Mouse (Mus musculus) kidney, adult 2 months (tissue): ENCODE results near the gene Rab12.

Experiments used
- CTCF ChIP-seq: fragments of 200-500 bp; conservative IDR thresholded peaks from 2 replicates; pipeline ENCODE4 v1.5.1; 2011; ENCODE audit warnings: low read depth, mild to moderate bottlenecking, control low read depth, low read length, moderate library complexity, mixed read lengths; ENCODE audit not compliant: insufficient read depth, insufficient read length
- POLR2A ChIP-seq: fragments of 200-500 bp; IDR thresholded peaks from one replicate; pipeline ENCODE4 v1.6.1; 2011; ENCODE audit warnings: low read depth, low read length, control low read depth

DNA sequence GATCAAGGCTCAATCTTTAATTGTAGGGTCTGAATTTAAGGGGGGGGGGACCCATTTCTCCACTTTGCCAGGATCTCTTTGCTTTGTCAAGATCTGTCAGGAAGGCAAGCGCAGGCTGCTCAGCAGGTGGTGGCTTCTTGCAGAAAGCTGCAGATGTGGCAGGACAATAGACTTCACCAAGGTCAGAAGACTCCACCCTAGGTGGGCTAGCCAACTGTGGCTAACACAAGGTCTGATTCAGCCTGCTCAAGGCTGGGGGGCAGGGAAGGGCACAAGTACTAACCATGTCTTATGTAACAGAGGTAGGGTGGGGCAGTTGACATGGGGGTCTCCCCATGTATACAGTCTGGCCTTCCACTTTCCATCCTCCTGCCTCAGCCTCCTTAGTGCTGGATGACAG, 62.3 kb downstream of the Rab12 start:
- TF ChIP-seq CTCF, result no peak
- TF ChIP-seq POLR2A, result no peak
